Comparison of ENCODE assay signal across 11 mouse cellular contexts in genomic region chr6:108710667-108711066, GRCm38 (mm10). TPM values are rescaled to one million over a fixed set of nuclear protein-coding genes. Genes with fewer than 3 reads are reported as not detected.
DNase-seq lines count a peak whose midpoint lies in the region; ATAC-seq and TF ChIP-seq lines count a peak whose summit lies in the region.
"Had no signal": no experiment of that assay in that cellular context is flagged by ENCODE, and none has a peak within 500 bp of the region (broad histone marks: within the 10 kb centered on the region; RNA-seq: fewer than 3 reads in every experiment).

No protein-coding gene starts in this region.

- H3K27ac ChIP-seq in limb, embryonic 10.5 days, result no peak overlapping the region
- H3K27ac ChIP-seq: hindbrain, embryonic 14.5 days; liver, embryonic 13.5 days had no signal

- TF ChIP-seq POLR2A in lung, adult 2 months (IDR thresholded peaks at IDR 0.05; ENCODE audit: borderline replicate concordance, extremely low read depth, low read depth, low read length), result no peak

- H3K27me3 ChIP-seq in E14TG2a.4 (ENCODE audit: insufficient read depth, low read length), result no peaks in the 10 kb centered on the region
- H3K27me3 ChIP-seq in limb, embryonic 10.5 days (ENCODE audit: low read depth, poor library complexity, severe bottlenecking), result peaks cover 24% of the 10 kb centered on the region

- no peak overlapping the region for H3K4me3 ChIP-seq in lung, adult 2 months (replicated peaks; ENCODE audit: extremely low read depth, low read depth, low read length)
- H3K4me3 ChIP-seq in E14TG2a.4 (replicated peaks; ENCODE audit: low read length), result no peak overlapping the region
- H3K4me3 ChIP-seq in limb, embryonic 10.5 days, result no peak overlapping the region
- H3K4me3 ChIP-seq: liver, embryonic 13.5 days had no signal

- TF ChIP-seq CTCF in lung, adult 2 months (IDR thresholded peaks at IDR 0.05; ENCODE audit: insufficient read depth, low read length), result 0 out of 2 replicates have a peak, but pooled peaks have one; percentile 26
- peak; percentile 42; the same call in 1 of the 2 replicates for TF ChIP-seq CTCF in E14TG2a.4 (conservative IDR thresholded peaks at IDR 0.05; ENCODE audit: low read length)

- no peak for DNase-seq in frontal cortex, postnatal 14 days (ENCODE audit: low spot score in 2 of 2)
- DNase-seq in lung, adult 2 months, result no peak
- no peak for DNase-seq in lung, adult 18-20 months
- DNase-seq in induced T-regulatory cell, adult 2 months (ENCODE audit: low read depth), result peak; percentile 60
- DNase-seq in left cerebral cortex, adult 18-20 months (ENCODE audit: low spot score in 2 of 2), result no peak
- DNase-seq in limb, embryonic 10.5 days (ENCODE audit: low spot score), result no peak
- DNase-seq: liver, embryonic 13.5 days had no signal

- H3K36me3 ChIP-seq in E14TG2a.4 (ENCODE audit: insufficient read depth, low read length), result no peaks in the 10 kb centered on the region
- no peaks in the 10 kb centered on the region for H3K36me3 ChIP-seq in limb, embryonic 10.5 days
- H3K36me3 ChIP-seq: liver, embryonic 13.5 days; midbrain, embryonic 10.5 days had no signal

- 69% methylated on average over 3 of the region's 3 CpGs for WGBS in lung, adult 2 months
- WGBS in limb, embryonic 10.5 days, result 73% methylated on average over 3 of the region's 3 CpGs

- 0 out of 2 replicates have a peak, but pooled peaks cover 3% of the 10 kb centered on the region for H3K4me1 ChIP-seq in lung, adult 2 months (ENCODE audit: control insufficient read depth, insufficient read depth, low read length)
- peaks cover 53% of the 10 kb centered on the region for H3K4me1 ChIP-seq in E14TG2a.4 (replicated peaks; ENCODE audit: low read depth, low read length)
- H3K4me1 ChIP-seq in limb, embryonic 10.5 days, result peaks cover 11% of the 10 kb centered on the region

- H3K9me3 ChIP-seq in E14TG2a.4 (ENCODE audit: low read length), result no peaks in the 10 kb centered on the region
- no peaks in the 10 kb centered on the region for H3K9me3 ChIP-seq in limb, embryonic 10.5 days (replicated peaks)
- H3K9me3 ChIP-seq: liver, embryonic 13.5 days; midbrain, embryonic 10.5 days had no signal

- ATAC-seq in frontal cortex, adult (ENCODE audit: low TSS enrichment), result 0 out of 2 replicates have a peak, but pooled peaks have one; percentile 12

RNA-seq across cellular contexts. Expression of gene Bhlhe40, which starts 50.2 kb away (rescaled TPM):
- polyA plus RNA-seq in lung, adult 2 months (2012; rRNA removed), result 14.6 and 14.9 TPM in 2 replicates
- total RNA-seq in left cerebral cortex, adult 18-20 months (2021), result 100 to 1,000 TPM; 153 to 167 TPM
- polyA plus RNA-seq in limb, embryonic 10.5 days (2016; fragmentation: Nextera tagmentation; extraction: Ambion mirVana), result 1.4 and 1.7 TPM in 2 replicates
